Mouse (Mus musculus): ENCODE measurements at regions not wholly inside any gene's neighbourhood (a gene's known extent, or its start where the extent isn't known, plus 50 kb on each side); places are given as distances from the start of the nearest gene placed in this dataset.

DNA sequence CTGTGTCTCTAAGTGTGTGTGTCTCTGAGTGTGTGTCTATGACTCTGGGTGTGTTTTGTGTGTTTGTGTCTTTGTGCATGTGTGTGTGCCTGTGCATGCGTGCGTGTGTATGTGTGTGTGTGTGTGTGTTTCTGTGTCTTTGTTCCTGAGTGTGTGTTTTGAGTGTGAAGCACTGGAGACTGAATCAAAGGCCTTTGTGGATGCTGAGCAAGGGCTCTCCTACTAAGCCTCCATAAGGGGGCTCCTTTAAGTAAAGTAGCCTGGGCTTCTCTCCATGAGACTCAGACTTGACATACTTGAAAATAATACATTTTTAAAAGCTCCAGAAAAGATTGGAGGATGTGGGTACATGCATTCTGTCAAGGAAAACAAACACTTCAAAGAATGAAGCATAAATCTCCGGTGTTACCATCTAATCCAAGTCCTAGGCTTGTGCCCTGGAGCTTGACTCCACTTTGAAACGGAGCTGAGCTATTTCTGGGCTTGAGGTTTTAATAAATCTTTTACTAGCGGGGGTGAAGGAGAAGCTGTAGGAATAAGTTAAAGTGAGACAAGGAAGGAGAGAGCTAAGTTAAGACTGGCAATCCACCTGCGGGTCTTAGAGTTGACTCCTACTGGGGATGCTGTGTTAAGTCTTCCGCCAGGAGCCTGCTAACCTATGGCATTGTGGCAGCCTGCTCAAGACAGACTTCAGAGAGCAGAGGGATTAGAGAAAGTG lies 73.8 kb upstream of the Il15 start:
- 46% methylated on average over 7 of the region's 7 CpGs for WGBS
- peak; percentile 44 for DNase-seq
- H3K27ac ChIP-seq (ENCODE audit: insufficient read depth, low read depth, low read length): peak overlapping the region; percentile 26; the same call in 1 of the 2 replicates
- no peaks in the 10 kb centered on the region for H3K36me3 ChIP-seq (ENCODE audit: control insufficient read depth, insufficient read depth, low read length)
- H3K4me1 ChIP-seq (ENCODE audit: control insufficient read depth, insufficient read depth, low read length): peaks cover 5% of the 10 kb centered on the region
- H3K27me3 ChIP-seq (replicated peaks; ENCODE audit: control insufficient read depth, insufficient read depth, low read length): no peaks in the 10 kb centered on the region
- H3K4me3 ChIP-seq (ENCODE audit: insufficient read depth, low read depth, low read length): no peak overlapping the region
- TF ChIP-seq CTCF (conservative IDR thresholded peaks at IDR 0.05; ENCODE audit: insufficient read depth, insufficient read length, low read depth, low read length) (no peak), POLR2A (IDR thresholded peaks at IDR 0.05; ENCODE audit: low read depth, low read length) (no peak)

DNA sequence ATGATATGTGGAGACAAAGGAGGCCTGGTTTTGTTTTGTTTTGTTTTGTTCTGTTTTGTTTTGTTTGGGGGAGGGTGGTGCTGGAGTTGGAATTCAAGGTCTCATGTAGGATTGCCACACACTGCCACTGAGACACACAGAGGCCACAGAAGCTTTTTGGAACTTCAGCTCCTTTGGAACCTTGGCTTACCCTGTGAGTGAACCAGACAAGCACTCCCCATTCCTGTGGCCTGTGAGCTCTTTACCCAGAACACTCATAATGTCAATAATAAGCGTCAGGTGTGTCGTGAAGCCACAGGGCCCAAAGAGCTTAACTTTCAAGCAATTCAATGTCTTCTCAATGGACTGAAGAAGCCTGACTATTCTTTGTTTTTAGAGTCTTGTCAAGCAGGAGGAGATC lies 70.2 kb upstream of the Il15 start:
- no peaks in the 10 kb centered on the region for H3K36me3 ChIP-seq (ENCODE audit: control insufficient read depth, insufficient read depth, low read length)
- 88% methylated on average over 2 of the region's 2 CpGs for WGBS
- H3K4me3 ChIP-seq (ENCODE audit: insufficient read depth, low read depth, low read length): no peak overlapping the region
- H3K27me3 ChIP-seq (replicated peaks; ENCODE audit: control insufficient read depth, insufficient read depth, low read length): no peaks in the 10 kb centered on the region
- H3K27ac ChIP-seq (ENCODE audit: insufficient read depth, low read depth, low read length): no peak overlapping the region
- no peak for TF ChIP-seq POLR2A (IDR thresholded peaks at IDR 0.05; ENCODE audit: low read depth, low read length)
- TF ChIP-seq CTCF (conservative IDR thresholded peaks at IDR 0.05; ENCODE audit: insufficient read depth, insufficient read length, low read depth, low read length): no peak
- H3K4me1 ChIP-seq (ENCODE audit: control insufficient read depth, insufficient read depth, low read length): peaks cover 5% of the 10 kb centered on the region
- no peak for DNase-seq

DNA sequence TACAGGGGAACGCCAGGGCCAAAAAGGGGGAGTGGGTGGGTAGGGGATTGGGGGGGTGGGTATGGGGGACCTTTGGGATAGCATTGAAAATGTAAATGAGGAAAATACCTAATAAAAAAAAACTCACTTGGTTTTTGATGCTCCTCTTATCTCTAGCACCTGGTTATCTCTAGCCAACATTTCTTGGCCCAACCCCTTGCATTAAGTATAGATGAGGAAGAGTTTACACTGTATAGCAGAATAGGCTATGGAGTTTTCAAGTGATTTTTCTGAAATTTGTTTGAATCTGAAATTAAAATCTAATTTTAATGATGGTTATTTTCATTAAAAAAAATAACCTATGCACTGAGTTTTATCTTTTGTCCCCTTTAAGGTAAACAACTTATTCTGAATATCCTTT lies 68.8 kb upstream of the Il15 start:
- TF ChIP-seq POLR2A (IDR thresholded peaks at IDR 0.05; ENCODE audit: low read depth, low read length) (no peak), CTCF (conservative IDR thresholded peaks at IDR 0.05; ENCODE audit: insufficient read depth, insufficient read length, low read depth, low read length) (no peak)
- H3K27me3 ChIP-seq (replicated peaks; ENCODE audit: control insufficient read depth, insufficient read depth, low read length): no peaks in the 10 kb centered on the region
- WGBS: no CpG with 5 or more reads among the region's 1 CpGs

DNA sequence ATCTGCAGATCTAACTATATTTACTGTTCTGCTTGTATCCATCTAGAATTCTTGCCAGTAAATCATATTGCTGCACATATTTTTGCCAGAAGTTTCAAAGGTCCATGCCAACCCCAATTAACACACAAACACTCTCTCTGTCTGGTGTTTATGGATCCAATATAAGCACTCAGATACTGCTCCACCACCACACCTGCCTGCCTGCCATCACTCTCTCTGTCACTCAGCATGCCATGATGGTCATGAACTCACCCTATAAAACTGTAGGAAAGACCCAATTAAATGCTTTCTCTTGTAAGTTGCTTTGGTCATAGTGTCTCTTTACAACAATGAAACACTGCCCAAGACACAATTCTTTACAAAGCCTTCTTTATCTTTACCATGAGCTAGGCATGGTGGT lies 66.8 kb upstream of the Il15 start:
- no peaks in the 10 kb centered on the region for H3K4me1 ChIP-seq (ENCODE audit: control insufficient read depth, insufficient read depth, low read length)
- H3K27me3 ChIP-seq (replicated peaks; ENCODE audit: control insufficient read depth, insufficient read depth, low read length): no peaks in the 10 kb centered on the region
- no peak for DNase-seq
- no peak for TF ChIP-seq CTCF (conservative IDR thresholded peaks at IDR 0.05; ENCODE audit: insufficient read depth, insufficient read length, low read depth, low read length)
- no peak for TF ChIP-seq POLR2A (IDR thresholded peaks at IDR 0.05; ENCODE audit: low read depth, low read length)
- H3K4me3 ChIP-seq (ENCODE audit: insufficient read depth, low read depth, low read length): no peak overlapping the region
- no peak overlapping the region for H3K27ac ChIP-seq (ENCODE audit: insufficient read depth, low read depth, low read length)
- H3K36me3 ChIP-seq (ENCODE audit: control insufficient read depth, insufficient read depth, low read length): no peaks in the 10 kb centered on the region

More for the DNA sequence above, 68.8 kb upstream of the Il15 start:
- H3K4me1 ChIP-seq (ENCODE audit: control insufficient read depth, insufficient read depth, low read length): no peaks in the 10 kb centered on the region
- no peak for DNase-seq
- no peaks in the 10 kb centered on the region for H3K36me3 ChIP-seq (ENCODE audit: control insufficient read depth, insufficient read depth, low read length)
- no peak overlapping the region for H3K4me3 ChIP-seq (ENCODE audit: insufficient read depth, low read depth, low read length)
- H3K27ac ChIP-seq (ENCODE audit: insufficient read depth, low read depth, low read length): no peak overlapping the region

DNA sequence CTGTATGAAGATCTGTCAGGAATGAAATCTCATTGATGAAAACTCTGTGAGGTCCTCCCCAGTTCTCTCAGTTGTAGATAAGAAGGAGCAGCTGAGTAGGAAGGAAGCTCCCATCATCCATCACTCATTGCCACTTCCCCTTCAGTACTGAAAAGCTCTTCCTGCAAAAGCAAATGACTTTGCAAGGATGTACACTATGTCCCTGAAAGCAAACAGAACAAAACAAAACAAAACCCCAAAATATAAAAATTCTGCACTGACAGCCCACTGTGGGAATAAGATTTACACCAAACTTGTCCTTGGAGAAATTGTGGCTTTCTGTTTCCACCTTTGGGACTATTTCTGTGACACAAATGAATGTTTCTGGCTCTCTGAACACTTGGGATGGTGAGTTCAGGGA lies 59.8 kb upstream of the Il15 start:
- H3K4me3 ChIP-seq (ENCODE audit: insufficient read depth, low read depth, low read length): no peak overlapping the region
- peak; percentile 71 for DNase-seq
- H3K36me3 ChIP-seq (ENCODE audit: control insufficient read depth, insufficient read depth, low read length): no peaks in the 10 kb centered on the region

DNA sequence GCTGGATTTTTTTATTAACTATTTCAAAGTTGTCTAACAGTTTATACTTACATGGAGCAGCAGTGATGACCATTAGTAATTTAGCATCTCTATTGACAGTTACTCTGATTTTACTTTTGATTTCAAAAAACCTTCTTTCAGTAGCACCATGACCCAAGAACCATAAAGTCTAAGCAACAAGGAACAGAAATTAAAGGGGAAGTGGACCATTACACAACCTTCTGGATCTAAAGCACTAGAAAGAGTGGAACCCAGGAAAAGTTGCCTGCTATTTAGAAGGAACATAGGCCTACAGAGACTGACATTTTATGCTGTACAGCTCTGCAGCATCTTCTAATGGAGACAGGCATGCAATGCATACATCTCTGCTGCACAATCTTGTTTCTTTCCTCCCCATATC lies 56.0 kb upstream of the Il15 start:
- no peaks in the 10 kb centered on the region for H3K36me3 ChIP-seq (ENCODE audit: control insufficient read depth, insufficient read depth, low read length)
- H3K4me1 ChIP-seq (ENCODE audit: control insufficient read depth, insufficient read depth, low read length): no peaks in the 10 kb centered on the region; the same call in 1 of the 2 replicates
- DNase-seq: no peak
- no peaks in the 10 kb centered on the region for H3K27me3 ChIP-seq (replicated peaks; ENCODE audit: control insufficient read depth, insufficient read depth, low read length)
- TF ChIP-seq POLR2A (IDR thresholded peaks at IDR 0.05; ENCODE audit: low read depth, low read length) (no peak), CTCF (conservative IDR thresholded peaks at IDR 0.05; ENCODE audit: insufficient read depth, insufficient read length, low read depth, low read length) (no peak)
- H3K4me3 ChIP-seq (ENCODE audit: insufficient read depth, low read depth, low read length): no peak overlapping the region
- H3K27ac ChIP-seq (ENCODE audit: insufficient read depth, low read depth, low read length): no peak overlapping the region

More for the DNA sequence above, 59.8 kb upstream of the Il15 start:
- no peaks in the 10 kb centered on the region for H3K27me3 ChIP-seq (replicated peaks; ENCODE audit: control insufficient read depth, insufficient read depth, low read length)
- TF ChIP-seq CTCF (conservative IDR thresholded peaks at IDR 0.05; ENCODE audit: insufficient read depth, insufficient read length, low read depth, low read length) (no peak), POLR2A (IDR thresholded peaks at IDR 0.05; ENCODE audit: low read depth, low read length) (no peak)
- no peak overlapping the region for H3K27ac ChIP-seq (ENCODE audit: insufficient read depth, low read depth, low read length)
- H3K4me1 ChIP-seq (ENCODE audit: control insufficient read depth, insufficient read depth, low read length): no peaks in the 10 kb centered on the region

DNA sequence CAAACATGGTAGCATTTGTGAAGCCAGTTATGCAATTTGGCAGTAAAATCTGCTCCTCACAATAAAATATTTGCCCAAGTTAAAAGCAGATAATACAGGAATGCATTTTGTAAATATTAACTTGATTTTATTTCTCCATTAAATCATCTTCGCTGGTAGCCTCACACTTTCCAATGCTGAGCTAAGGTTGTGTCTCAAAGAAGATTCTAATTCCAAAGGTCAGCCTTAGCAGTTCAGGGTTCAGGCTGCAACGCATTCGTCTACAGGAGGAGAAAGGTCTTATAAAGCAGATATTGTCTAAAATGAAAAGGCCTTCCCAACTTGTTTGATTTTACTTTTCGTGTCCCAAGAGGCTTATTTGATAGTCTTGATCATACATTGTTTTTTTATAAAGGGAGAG lies 51.0 kb upstream of the Il15 start:
- DNase-seq: peak; percentile 81
- no peak for TF ChIP-seq CTCF (conservative IDR thresholded peaks at IDR 0.05; ENCODE audit: insufficient read depth, insufficient read length, low read depth, low read length)
- no peak for TF ChIP-seq POLR2A (IDR thresholded peaks at IDR 0.05; ENCODE audit: low read depth, low read length)
- WGBS: 45% methylated on average over 4 of the region's 4 CpGs
- Histone ChIP-seq H3K4me3 (ENCODE audit: insufficient read depth, low read depth, low read length) (no peak overlapping the region), H3K27ac (ENCODE audit: insufficient read depth, low read depth, low read length) (peak overlapping the region; percentile 91; the same call in 1 of the 2 replicates), H3K4me1 (ENCODE audit: control insufficient read depth, insufficient read depth, low read length) (peaks cover 3% of the 10 kb centered on the region; the same call in 1 of the 2 replicates), H3K36me3 (ENCODE audit: control insufficient read depth, insufficient read depth, low read length) (no peaks in the 10 kb centered on the region), H3K27me3 (replicated peaks; ENCODE audit: control insufficient read depth, insufficient read depth, low read length) (no peaks in the 10 kb centered on the region)
